Mouse (Mus musculus) testis, postnatal 10 days (tissue): Measurements from ENCODE around the gene Fam227a.

Experiments used
- DNase-seq: peaks from one replicate; pipeline ENCODE4 v3.0.0; 2021; ENCODE audit warnings: low spot score

Gene Fam227a

DNA sequence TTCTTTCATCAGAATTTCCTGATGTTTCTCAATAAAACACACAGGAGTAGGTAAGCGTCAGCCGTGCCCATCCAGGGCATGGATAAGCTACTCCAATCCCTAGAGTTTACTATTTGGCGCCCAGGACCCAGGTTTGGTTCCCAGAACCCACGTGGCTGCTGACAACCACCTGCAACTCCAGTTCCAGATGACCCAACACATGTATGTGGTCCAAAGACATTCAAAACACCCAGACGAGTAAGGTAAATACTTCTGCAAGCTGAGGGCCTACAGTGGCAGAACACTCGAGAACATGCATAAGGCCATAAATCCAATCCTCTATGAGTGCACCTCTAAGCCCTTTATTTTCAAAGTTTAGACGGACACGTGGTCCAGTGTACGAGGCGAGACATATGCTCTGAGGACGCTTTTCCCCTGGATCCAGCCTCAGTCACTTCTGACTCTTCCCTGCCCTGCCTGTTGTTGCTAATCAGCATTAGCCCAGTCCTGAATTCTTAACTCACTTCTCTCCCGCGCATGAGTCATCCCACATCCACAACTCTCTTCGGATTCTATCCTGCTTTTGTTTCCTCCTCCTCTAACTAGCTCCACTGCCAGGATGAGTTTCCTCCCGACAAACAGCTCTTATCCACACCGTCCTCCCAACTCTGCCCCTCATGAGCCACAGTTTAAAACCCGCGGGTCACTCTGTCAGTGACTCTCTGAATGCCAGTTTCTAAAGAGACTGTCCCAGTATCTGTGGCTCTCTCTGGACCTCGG lies 25.1 kb upstream of the Fam227a start:
- DNase-seq: no peak

DNA sequence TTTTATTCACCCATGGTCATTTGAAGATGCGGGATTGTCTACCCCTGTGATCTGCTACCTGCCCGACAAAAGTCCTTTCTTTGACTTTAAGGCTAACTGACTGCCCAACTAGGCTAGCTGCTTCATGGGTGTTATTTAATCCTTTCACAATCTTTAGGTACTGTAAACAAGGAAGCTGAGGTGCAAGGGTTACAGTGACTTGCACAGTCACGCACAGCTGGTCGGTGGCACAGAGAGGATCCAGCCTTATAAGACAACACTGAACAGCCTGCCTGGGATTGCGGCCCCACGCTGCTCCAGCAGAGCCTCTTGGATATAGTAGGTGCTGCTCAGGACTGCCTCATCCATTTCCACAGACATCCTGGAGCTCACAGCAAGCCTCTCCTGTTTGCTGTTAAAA lies 24.4 kb upstream of the Fam227a start:
- no peak for DNase-seq

DNA sequence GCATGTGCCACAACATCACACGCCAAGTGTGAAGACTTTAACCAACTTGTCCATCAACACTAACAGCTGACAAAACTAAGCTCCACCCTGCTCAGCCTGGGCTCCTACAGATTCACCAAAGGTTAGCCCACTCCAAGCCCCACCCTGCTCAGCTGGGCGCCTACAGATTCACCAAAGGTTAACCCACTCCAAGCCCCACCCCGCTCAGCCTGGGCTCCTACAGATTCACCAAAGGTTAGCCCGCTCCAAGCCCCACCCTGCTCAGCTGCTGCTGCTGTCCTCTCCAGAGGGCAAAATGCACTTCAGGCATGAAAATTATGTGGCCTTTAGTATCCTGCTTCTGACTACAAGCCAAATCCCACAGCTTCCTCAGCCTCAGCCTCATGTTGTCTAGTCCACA lies 23.2 kb upstream of the Fam227a start:
- DNase-seq: no peak

- DNase-seq: no peak
Observed at GRCm38 (mm10) chr15:79677936-79678335, 19.2 kb upstream of the Fam227a start.

- DNase-seq: peak; percentile 61
Observed at GRCm38 (mm10) chr15:79671828-79672348, 13.1 kb upstream of the Fam227a start.

GRCm38 (mm10) chr15:79670972-79671299 lies 12.2 kb upstream of the Fam227a start:
- DNase-seq: no peak

DNA sequence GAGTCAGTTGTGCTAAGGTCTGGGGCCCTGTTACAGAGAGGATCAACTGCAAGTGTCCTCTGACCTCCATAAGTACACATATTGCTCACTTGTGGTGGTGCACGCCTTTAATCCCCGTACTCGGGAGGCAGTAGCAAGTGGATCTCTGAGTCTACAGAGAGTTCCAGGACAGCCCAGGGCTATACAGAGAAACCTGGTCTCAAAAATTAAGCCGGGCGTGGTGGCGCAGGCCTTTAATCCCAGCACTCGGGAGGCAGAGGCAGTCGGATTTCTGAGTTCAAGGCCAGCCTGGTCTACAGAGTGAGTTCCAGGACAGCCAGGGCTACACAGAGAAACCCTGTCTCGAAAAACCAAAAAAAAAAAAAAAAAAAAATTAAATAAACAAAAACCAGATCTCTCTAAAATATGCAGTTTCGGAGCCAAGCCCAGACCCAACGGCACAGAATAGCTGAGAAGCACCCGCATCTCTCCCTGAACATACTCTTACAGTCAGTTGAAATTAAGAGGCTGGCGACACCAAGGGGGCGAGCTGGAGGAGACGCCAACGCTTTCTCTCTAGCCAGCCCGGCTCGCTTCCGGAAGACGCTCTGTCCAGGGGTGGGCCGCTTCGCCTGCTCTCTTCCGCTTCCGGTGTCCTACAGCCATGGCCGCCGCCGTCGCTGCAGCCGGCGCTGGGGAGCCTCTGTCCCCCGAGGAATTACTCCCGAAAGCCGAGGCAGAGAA lies 11.7 kb upstream of the Fam227a start, which contains the start of gene Tomm22:
Tomm22 (plus strand) TSS at position 613 of the 723 bp plus-strand sequence.
- DNase-seq: peak; percentile 87

DNA sequence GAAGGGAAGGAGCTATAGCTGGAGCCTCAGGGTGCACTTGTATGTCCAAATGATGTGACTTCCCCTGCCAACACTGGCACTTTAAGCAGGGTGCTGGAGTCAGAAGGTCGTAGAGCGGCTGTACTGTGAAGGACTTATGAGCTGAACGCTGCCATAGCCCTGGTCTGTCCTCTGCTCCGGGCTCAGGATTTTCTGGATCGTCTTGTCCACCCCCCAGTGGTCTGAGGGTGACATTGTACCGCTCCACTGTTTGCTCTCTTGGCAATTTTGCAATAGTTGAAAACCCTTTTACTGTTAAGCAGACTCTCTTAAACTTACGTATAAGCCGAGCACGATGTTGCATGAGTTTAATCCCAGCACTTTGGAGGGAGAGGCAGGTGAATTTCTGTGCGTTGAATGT lies 10.4 kb upstream of the Fam227a start:
- DNase-seq: no peak

DNA sequence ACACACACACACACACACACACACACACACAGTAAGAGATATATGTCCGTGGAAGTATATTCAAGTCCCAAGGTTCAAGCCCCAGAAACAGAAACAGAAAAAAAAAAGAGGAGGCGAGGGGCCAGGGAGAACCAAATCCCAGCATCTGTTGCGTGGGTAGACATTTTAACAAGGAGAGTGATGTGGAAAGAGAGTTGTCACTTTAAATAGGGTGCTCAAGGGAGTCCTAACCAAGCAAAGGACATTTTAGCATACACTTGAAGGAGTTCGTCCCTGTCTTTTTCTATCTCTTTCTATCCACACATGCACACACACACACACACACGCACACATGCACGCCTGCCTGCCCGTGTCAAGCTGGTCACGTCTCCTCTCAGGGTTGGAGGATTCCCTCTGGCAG lies 5.9 kb upstream of the Fam227a start:
- DNase-seq: no peak

GRCm38 (mm10) chr15:79661852-79662251 lies 3.1 kb upstream of the Fam227a start:
- DNase-seq: peak; percentile 68

- peak; percentile 89 for DNase-seq
Observed at GRCm38 (mm10) chr15:79657837-79658530, 772 bp downstream of the Fam227a start.

- DNase-seq: no peak
Observed at GRCm38 (mm10) chr15:79656451-79656850, 2.3 kb downstream of the Fam227a start.

GRCm38 (mm10) chr15:79651481-79651880 lies 7.3 kb downstream of the Fam227a start:
- peak; percentile 52 for DNase-seq

DNA sequence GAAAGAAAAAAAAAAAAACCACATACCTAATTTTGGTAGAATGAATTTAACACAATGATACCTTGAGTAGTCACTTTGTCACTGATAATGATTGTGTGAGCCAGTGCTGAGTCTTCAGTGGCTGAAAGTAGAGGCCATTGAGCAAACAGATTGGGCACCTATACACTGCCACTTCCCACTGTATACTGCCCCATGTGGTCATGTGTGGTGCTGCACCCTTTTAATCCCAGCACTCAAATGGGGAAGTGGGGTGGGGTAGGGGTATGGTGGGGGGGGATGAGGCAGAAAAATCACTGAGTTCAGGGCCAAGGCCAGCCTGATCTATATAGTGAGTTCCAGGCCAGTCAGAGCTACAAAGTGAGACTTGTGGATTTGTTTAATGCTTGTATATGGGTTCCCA lies 8.2 kb downstream of the Fam227a start:
- peak; percentile 67 for DNase-seq

DNA sequence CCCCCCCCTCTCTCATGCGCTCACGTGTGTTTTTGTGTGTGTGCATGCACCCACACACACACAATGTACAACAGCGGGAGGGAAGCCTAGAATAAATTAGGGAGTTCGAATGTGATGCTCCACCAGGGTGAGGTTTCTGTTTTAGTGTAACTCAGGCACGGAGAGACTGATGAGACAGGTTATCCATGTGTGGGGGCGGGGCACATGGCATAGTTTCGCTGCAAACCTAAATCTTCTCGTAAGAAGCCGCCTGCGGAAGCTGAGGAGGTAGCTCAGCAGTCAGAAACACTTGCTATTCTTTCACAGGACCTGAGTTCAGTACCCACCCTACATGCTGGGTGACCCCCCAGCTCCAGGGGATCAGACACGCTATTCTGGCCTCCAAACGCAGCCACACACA lies 10.6 kb downstream of the Fam227a start:
- no peak for DNase-seq

GRCm38 (mm10) chr15:79645483-79645882 lies 13.3 kb downstream of the Fam227a start:
- DNase-seq: no peak

DNA sequence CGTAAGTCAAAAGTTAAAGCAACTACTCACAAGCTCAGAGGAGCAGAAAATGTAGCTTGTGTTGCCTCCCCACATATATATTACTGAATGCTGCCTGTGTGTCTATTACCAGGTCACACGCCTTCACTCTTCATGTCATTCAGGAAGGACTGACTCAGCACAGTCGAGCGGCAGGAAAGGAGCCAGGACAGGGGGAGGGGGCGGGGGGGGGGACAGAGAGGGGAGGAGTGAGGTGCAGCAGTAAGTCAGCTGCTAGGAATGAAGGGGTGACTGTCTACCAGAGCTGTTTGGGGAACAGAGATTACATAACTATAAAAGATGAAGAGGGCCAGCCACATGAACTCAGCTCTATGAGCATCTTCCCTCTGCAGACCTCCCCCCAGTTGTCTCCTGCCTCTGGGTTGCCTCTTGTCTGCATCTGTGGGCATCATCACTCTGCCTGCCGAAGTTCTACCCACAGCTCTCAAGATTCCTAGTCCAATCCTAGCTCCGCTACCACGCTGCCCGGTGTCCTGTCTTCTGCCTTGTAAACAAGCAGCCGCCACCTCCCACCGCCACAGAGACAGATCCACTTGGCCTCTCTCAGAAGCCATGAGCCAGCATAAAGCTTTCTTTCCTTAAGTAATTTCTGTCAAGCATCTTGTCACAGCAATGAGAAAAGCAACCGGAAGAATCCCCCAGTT lies 17.5 kb downstream of the Fam227a start:
- DNase-seq: no peak

- no peak for DNase-seq
Observed at GRCm38 (mm10) chr15:79630471-79630870, 28.3 kb downstream of the Fam227a start.

- DNase-seq: peak; percentile 58
Observed at GRCm38 (mm10) chr15:79619770-79620414, 38.9 kb downstream of the Fam227a start.

- no peak for DNase-seq
Observed at GRCm38 (mm10) chr15:79618456-79618855, 40.3 kb downstream of the Fam227a start.

DNA sequence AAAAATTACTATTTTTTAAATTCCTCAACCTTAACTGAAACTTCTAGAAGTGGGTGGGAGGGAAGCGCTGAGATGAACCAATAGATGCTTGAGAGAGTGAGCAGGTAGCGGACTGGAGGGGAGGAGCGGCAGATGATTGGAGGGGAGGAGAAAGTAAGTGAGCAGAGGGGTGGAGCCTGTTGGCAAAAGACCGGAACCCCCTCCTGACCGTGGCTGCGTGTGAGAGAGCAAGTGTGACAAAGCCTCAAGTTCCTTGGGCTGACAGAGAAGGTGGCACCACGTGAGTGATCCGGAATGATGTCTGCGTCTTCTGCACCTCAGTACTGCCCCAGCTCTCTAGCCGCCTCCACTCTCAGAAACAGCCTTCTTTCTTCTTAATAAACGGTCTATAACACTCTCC lies 41.6 kb downstream of the Fam227a start:
- no peak for DNase-seq

GRCm38 (mm10) chr15:79616729-79617128 lies 42.0 kb downstream of the Fam227a start:
- no peak for DNase-seq
